Mouse (Mus musculus) MEL (cell line): ENCODE results near the gene Gstt2. TPM values are rescaled to one million over a fixed set of nuclear protein-coding genes. Genes with fewer than 3 reads are reported as not detected.

ENCODE experiments used
- DNase-seq: peaks from one replicate; pipeline ENCODE4 v3.0.0; 2011; ENCODE audit warnings: low read depth, low spot score
- H3K27ac ChIP-seq: 2 replicates; pipeline ENCODE4 v1.5.1; 2012; ENCODE audit warnings: low read depth, mild to moderate bottlenecking, control low read depth, low read length, moderate library complexity; ENCODE audit not compliant: control insufficient read depth
- H3K27me3 ChIP-seq, 2 experiments: fragments of 150-350 bp in 1 of 2; sonication (generic) in 1 of 2; 2 replicates each; pipeline ENCODE4 v1.6.1; 2012; ENCODE audit warnings: low read length in 2 of 2, mild to moderate bottlenecking in 2 of 2, improper control_type of control experiment in 1 of 2, moderate library complexity in 1 of 2; ENCODE audit not compliant: insufficient read depth in 2 of 2, control insufficient read depth in 1 of 2
- H3K36me3 ChIP-seq, 2 experiments: 2 replicates each; pipeline ENCODE4 v1.6.1; 2012 to 2014; ENCODE audit warnings: low read length in 2 of 2, improper control_type of control experiment in 1 of 2, inconsistent platforms in 1 of 2, mild to moderate bottlenecking in 1 of 2; ENCODE audit not compliant: insufficient read depth in 2 of 2, control insufficient read depth in 1 of 2
- H3K4me1 ChIP-seq, 2 experiments: fragments of 150-350 bp in 1 of 2; sonication (generic) in 1 of 2; 2 replicates each; pipeline ENCODE4 v1.6.1; 2012; ENCODE audit warnings: low read length in 2 of 2, improper control_type of control experiment in 1 of 2, mild to moderate bottlenecking in 1 of 2; ENCODE audit not compliant: insufficient read depth in 2 of 2, control insufficient read depth in 1 of 2
- H3K4me3 ChIP-seq, 2 experiments: fragments of 150-350 bp in 1 of 2; sonication (generic) in 1 of 2; 2 replicates each; pipeline ENCODE4 v1.5.1; 2012; ENCODE audit warnings: low read depth in 2 of 2, low read length in 2 of 2, mild to moderate bottlenecking in 2 of 2, moderate library complexity in 2 of 2, control low read depth in 1 of 2, improper control_type of control experiment in 1 of 2; ENCODE audit not compliant: control insufficient read depth in 1 of 2, insufficient read depth in 1 of 2
- H3K79me2 ChIP-seq: 2 replicates; pipeline ENCODE4 v1.6.1; 2012; ENCODE audit warnings: mild to moderate bottlenecking, low read length, moderate library complexity; ENCODE audit not compliant: control insufficient read depth, poor library complexity, insufficient read depth
- H3K9ac ChIP-seq: 2 replicates; pipeline ENCODE4 v1.6.1; 2012; ENCODE audit warnings: low read depth, mild to moderate bottlenecking, control low read depth, low read length, moderate library complexity; ENCODE audit not compliant: control insufficient read depth, poor library complexity, severe bottlenecking
- H3K9me3 ChIP-seq: fragments of 150-350 bp; sonication (generic); replicated peaks from 2 replicates; pipeline ENCODE4 v1.6.1; 2012; ENCODE audit warnings: mild to moderate bottlenecking, low read length, improper control_type of control experiment, moderate library complexity; ENCODE audit not compliant: insufficient read depth
- CHD2 ChIP-seq: IDR thresholded peaks from 2 replicates; pipeline ENCODE4 v1.6.1; 2011; ENCODE audit warnings: low read length, improper control_type of control experiment
- E2F4 ChIP-seq: IDR thresholded peaks from 2 replicates; pipeline ENCODE4 v1.6.1; 2011; ENCODE audit warnings: low read depth, low read length, improper control_type of control experiment, borderline replicate concordance
- ELF1 ChIP-seq: IDR thresholded peaks from 2 replicates; pipeline ENCODE4 v1.6.1; 2014; ENCODE audit warnings: low read depth, mild to moderate bottlenecking, inconsistent platforms, low read length, improper control_type of control experiment, moderate library complexity
- EP300 ChIP-seq, 2 experiments: IDR thresholded peaks; 2 replicates each; pipeline ENCODE4 v1.6.1; 2011; ENCODE audit warnings: improper control_type of control experiment in 2 of 2, low read length in 2 of 2, low read depth in 1 of 2, mild to moderate bottlenecking in 1 of 2
- ETS1 ChIP-seq: IDR thresholded peaks from 2 replicates; pipeline ENCODE4 v1.6.1; 2012; ENCODE audit warnings: low read depth, mild to moderate bottlenecking, inconsistent platforms, low read length, improper control_type of control experiment, moderate library complexity
- GABPA ChIP-seq: IDR thresholded peaks from 2 replicates; pipeline ENCODE4 v1.6.1; 2012; ENCODE audit warnings: low read depth, mild to moderate bottlenecking, inconsistent platforms, low read length, improper control_type of control experiment, moderate library complexity
- GATA1 ChIP-seq: IDR thresholded peaks from 2 replicates; pipeline ENCODE4 v1.6.1; 2011; ENCODE audit warnings: low read depth, low read length, improper control_type of control experiment
- MAX ChIP-seq: IDR thresholded peaks from 2 replicates; pipeline ENCODE4 v1.6.1; 2011; ENCODE audit warnings: low read length, improper control_type of control experiment
- MEF2A ChIP-seq: IDR thresholded peaks from 2 replicates; pipeline ENCODE4 v1.6.1; 2014; ENCODE audit warnings: low read depth, mild to moderate bottlenecking, inconsistent platforms, low read length, improper control_type of control experiment; ENCODE audit not compliant: poor library complexity, insufficient replicate concordance, severe bottlenecking; ENCODE audit errors: extremely low read depth
- MYB ChIP-seq: IDR thresholded peaks from 2 replicates; pipeline ENCODE4 v1.6.1; 2011; ENCODE audit warnings: mild to moderate bottlenecking, low read depth, low read length, improper control_type of control experiment
- NRF1 ChIP-seq: IDR thresholded peaks from 2 replicates; pipeline ENCODE4 v1.6.1; 2014; ENCODE audit warnings: low read depth, mild to moderate bottlenecking, inconsistent platforms, low read length, improper control_type of control experiment, moderate library complexity; ENCODE audit not compliant: poor library complexity, insufficient read depth, severe bottlenecking
- POLR2AphosphoS2 ChIP-seq: IDR thresholded peaks from 2 replicates; pipeline ENCODE4 v1.6.1; 2011; ENCODE audit warnings: low read length, improper control_type of control experiment
- POLR2AphosphoS5 ChIP-seq: IDR thresholded peaks from 2 replicates; pipeline ENCODE4 v1.6.1; 2012; ENCODE audit warnings: low read depth, borderline replicate concordance, mild to moderate bottlenecking, inconsistent platforms, low read length, moderate library complexity, mixed read lengths
- RAD21 ChIP-seq: IDR thresholded peaks from 2 replicates; pipeline ENCODE4 v1.6.1; 2011; ENCODE audit warnings: mild to moderate bottlenecking, low read depth, low read length, improper control_type of control experiment
- SIN3A ChIP-seq: IDR thresholded peaks from 2 replicates; pipeline ENCODE4 v1.6.1; 2012; ENCODE audit warnings: low read length, improper control_type of control experiment, inconsistent platforms
- TBP ChIP-seq: IDR thresholded peaks from 2 replicates; pipeline ENCODE4 v1.8.0; 2011; ENCODE audit warnings: low read depth, low read length, improper control_type of control experiment
- TCF12 ChIP-seq: IDR thresholded peaks from 2 replicates; pipeline ENCODE4 v1.6.1; 2014; ENCODE audit warnings: low read depth, mild to moderate bottlenecking, inconsistent platforms, low read length, improper control_type of control experiment, moderate library complexity
- USF1 ChIP-seq: IDR thresholded peaks from 2 replicates; pipeline ENCODE4 v1.6.1; 2014; ENCODE audit warnings: low read depth, mild to moderate bottlenecking, inconsistent platforms, low read length, improper control_type of control experiment, moderate library complexity
- ZC3H11A ChIP-seq: IDR thresholded peaks from 2 replicates; pipeline ENCODE4 v1.6.1; 2012; ENCODE audit warnings: low read depth, mild to moderate bottlenecking, inconsistent platforms, low read length, improper control_type of control experiment
- ZMIZ1 ChIP-seq: IDR thresholded peaks from 2 replicates; pipeline ENCODE4 v1.6.1; 2012; ENCODE audit warnings: low read depth, mild to moderate bottlenecking, inconsistent platforms, low read length, improper control_type of control experiment, moderate library complexity
- ZNF384 ChIP-seq: IDR thresholded peaks from 2 replicates; pipeline ENCODE4 v1.6.1; 2012; ENCODE audit warnings: low read depth, mild to moderate bottlenecking, inconsistent platforms, low read length, improper control_type of control experiment
- polyA plus RNA-seq, 2 experiments: library from polyadenylated mRNA; stranded (reverse) in 1 of 2; unstranded in 1 of 2; fragments of >175 nt in 1 of 2; fragments of >200 nt in 1 of 2; gene quantifications; 2 replicates each; pipeline versions ENCODE4 v1.2.1 to v1.2.4; 2012; ENCODE audit warnings: low replicate concordance in 2 of 2, low read depth in 1 of 2; ENCODE audit not compliant: insufficient read length in 2 of 2, insufficient read depth in 1 of 2, missing spikeins in 1 of 2
- total RNA-seq: library from RNA; depleted of rRNA; stranded (reverse); fragments of 300-350 nt; gene quantifications from 2 replicates; pipeline ENCODE4 v1.2.3, GENCODE M21; 2012

The Gstt2 gene
- total and polyA plus RNA-seq, 3 experiments, result 4.3 to 10.9 TPM; not detected in 1

DNA sequence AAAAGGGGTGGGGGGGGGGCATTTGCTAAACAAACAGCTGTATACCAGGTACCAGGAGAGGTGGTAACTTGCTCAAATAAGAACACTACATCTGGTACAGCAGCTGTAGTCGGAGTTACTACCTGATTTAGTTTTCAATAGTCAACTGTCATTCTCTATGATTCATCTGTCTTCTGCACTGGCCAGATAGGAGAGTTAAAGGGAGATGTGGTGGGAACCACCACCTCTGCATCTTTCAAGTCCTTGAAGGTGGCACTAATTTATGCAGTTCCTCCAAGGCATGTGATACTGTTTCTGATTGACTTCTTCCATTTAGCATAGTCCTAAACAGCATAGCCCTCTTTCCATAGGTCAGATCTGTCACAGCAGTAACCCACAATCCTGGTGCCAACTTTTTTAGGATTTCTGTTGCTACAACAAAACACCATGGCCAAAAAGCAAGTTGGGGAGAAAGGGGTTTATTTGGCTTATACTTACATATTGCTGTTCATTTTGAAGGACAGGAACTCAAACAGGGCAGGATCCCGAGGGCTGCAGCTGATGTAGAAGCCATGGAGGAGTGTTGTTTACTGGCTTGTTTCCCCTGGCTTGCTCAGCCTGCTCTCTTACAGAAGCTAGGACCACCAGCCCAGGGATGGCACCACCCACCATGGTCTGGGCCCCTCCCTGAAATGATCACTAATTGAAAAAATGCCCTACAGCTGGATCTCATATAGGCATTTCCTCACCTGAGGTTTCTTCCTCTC is 7.5 kb downstream of the Gstt2 start (continued):
- peak; percentile 44; the same call in 1 of the 2 replicates for TF ChIP-seq TCF12
- TF ChIP-seq POLR2AphosphoS5, result no peak
- no peak for TF ChIP-seq NRF1
- no peak for TF ChIP-seq MAX
- TF ChIP-seq SIN3A, result no peak
- TF ChIP-seq ZMIZ1, result peak; percentile 82
- 0 out of 2 replicates have a peak, but pooled peaks have one; percentile 34 for TF ChIP-seq POLR2AphosphoS2
- TF ChIP-seq ZNF384, result no peak
- peak; percentile 98 for TF ChIP-seq TBP
- no peak for TF ChIP-seq ELF1
- TF ChIP-seq ETS1, result peak; percentile 57; the same call in 1 of the 2 replicates
- no peak for TF ChIP-seq E2F4
- no peak for TF ChIP-seq MYB
- TF ChIP-seq GATA1, result peak; percentile 64
- no peak for TF ChIP-seq RAD21

DNA sequence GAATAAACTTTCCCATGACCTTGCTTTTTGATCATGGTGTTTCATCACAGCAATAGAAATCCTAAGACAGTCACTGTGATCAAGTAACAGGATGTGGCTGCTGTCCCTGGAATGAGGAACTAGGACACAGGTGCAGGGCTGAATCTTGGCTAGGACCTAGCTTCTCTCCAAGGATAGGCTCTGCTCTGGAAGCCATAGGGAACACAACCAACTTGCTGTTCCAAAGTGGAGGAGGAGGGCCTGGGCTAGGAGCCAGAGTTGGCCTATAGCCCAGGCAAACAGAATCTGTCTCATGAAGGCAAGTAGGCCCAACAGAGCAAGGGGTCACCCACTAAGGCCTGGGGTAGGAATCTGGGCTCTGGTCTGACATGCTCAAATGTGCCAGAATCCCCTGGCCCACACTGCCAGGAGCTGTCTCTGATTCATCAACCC is 8.7 kb downstream of the Gstt2 start:
- Histone ChIP-seq H3K27ac (peak overlapping the region; percentile 43; the same call in 1 of the 2 replicates), H3K9me3 (no peaks in the 10 kb centered on the region), H3K4me1 (peaks cover 3 to 43% of the 10 kb centered on the region in 2 experiments), H3K4me3 (no peak overlapping the region), H3K27me3 (no peaks in the 10 kb centered on the region), H3K36me3 (peaks cover 0 to 36% of the 10 kb centered on the region in 2 experiments; a peak in 2 of 4 replicates), H3K79me2 (no peaks in the 10 kb centered on the region), H3K9ac (no peak overlapping the region)
- TF ChIP-seq EP300 (IDR thresholded peaks at IDR 0.05; ENCODE audit: low read depth in 1 of 2, low read length in 2 of 2), result no peak
- no peak for TF ChIP-seq USF1
- TF ChIP-seq ZC3H11A, result no peak
- no peak for TF ChIP-seq MEF2A
- no peak for TF ChIP-seq GABPA
- TF ChIP-seq CHD2, result no peak
- peak; percentile 65 for DNase-seq
